Mouse (Mus musculus) G1E-ER4 (cell line): ENCODE measurements around the gene Arcn1. TPM values are rescaled to one million over a fixed set of nuclear protein-coding genes. Genes with fewer than 3 reads are reported as not detected.
A peak's percentile ranks its signal among the peaks of the same experiment; 100 is the strongest.

Source experiments
- GATA1 ChIP-seq: IDR thresholded peaks from one replicate; pipeline ENCODE4 v1.8.0; 2012; ENCODE audit warnings: low read length, inconsistent platforms
- polyA plus RNA-seq: library from polyadenylated mRNA; stranded (reverse); fragments of >175 nt; gene quantifications from 2 replicates; pipeline ENCODE4 v1.2.3, GENCODE M21; 2012

The Arcn1 gene
- polyA plus RNA-seq, 1 experiment = 18.3 TPM

- no peak for TF ChIP-seq GATA1
These were observed 3.7 kb upstream of the Arcn1 start for GRCm38 (mm10) chr9:44771376-44771775.

- no peak for TF ChIP-seq GATA1
These were observed 6.8 kb downstream of the Arcn1 start for GRCm38 (mm10) chr9:44760873-44761272.

- no peak for TF ChIP-seq GATA1
These were observed 19.2 kb downstream of the Arcn1 start for GRCm38 (mm10) chr9:44748473-44748872.

GRCm38 (mm10) chr9:44747341-44747740, 20.3 kb downstream of the Arcn1 start:
- TF ChIP-seq GATA1 = no peak

GRCm38 (mm10) chr9:44746666-44747065, 21.0 kb downstream of the Arcn1 start:
- TF ChIP-seq GATA1 = no peak

GRCm38 (mm10) chr9:44745371-44745770, 22.3 kb downstream of the Arcn1 start:
- no peak for TF ChIP-seq GATA1

- no peak for TF ChIP-seq GATA1
These were observed 26.9 kb downstream of the Arcn1 start for GRCm38 (mm10) chr9:44740663-44741192.

- no peak for TF ChIP-seq GATA1
These were observed 30.2 kb downstream of the Arcn1 start for GRCm38 (mm10) chr9:44737240-44737949.

- no peak for TF ChIP-seq GATA1
These were observed 31.3 kb downstream of the Arcn1 start for GRCm38 (mm10) chr9:44736301-44736700.

GRCm38 (mm10) chr9:44735886-44736285, 31.8 kb downstream of the Arcn1 start:
- TF ChIP-seq GATA1 = no peak

GRCm38 (mm10) chr9:44734524-44735494, 32.8 kb downstream of the Arcn1 start, which contains the start of gene Phldb1:
Gene Phldb1 (minus strand): TSS chr9:44735198.
- TF ChIP-seq GATA1 = no peak

- no peak for TF ChIP-seq GATA1
These were observed 33.7 kb downstream of the Arcn1 start for GRCm38 (mm10) chr9:44733671-44734523.

GRCm38 (mm10) chr9:44732921-44733530, 34.6 kb downstream of the Arcn1 start:
- TF ChIP-seq GATA1 = no peak

GRCm38 (mm10) chr9:44732130-44732549, 35.5 kb downstream of the Arcn1 start:
- peak; percentile 42 for TF ChIP-seq GATA1

GRCm38 (mm10) chr9:44727441-44727840, 40.2 kb downstream of the Arcn1 start:
- no peak for TF ChIP-seq GATA1
